Mouse (Mus musculus): ENCODE data around the gene Znrf4. TPM values are rescaled to one million over a fixed set of nuclear protein-coding genes. Genes with fewer than 3 reads are reported as not detected.

The Znrf4 gene
- polyA plus RNA-seq, 1 experiment from 2014 or later = not detected

DNA sequence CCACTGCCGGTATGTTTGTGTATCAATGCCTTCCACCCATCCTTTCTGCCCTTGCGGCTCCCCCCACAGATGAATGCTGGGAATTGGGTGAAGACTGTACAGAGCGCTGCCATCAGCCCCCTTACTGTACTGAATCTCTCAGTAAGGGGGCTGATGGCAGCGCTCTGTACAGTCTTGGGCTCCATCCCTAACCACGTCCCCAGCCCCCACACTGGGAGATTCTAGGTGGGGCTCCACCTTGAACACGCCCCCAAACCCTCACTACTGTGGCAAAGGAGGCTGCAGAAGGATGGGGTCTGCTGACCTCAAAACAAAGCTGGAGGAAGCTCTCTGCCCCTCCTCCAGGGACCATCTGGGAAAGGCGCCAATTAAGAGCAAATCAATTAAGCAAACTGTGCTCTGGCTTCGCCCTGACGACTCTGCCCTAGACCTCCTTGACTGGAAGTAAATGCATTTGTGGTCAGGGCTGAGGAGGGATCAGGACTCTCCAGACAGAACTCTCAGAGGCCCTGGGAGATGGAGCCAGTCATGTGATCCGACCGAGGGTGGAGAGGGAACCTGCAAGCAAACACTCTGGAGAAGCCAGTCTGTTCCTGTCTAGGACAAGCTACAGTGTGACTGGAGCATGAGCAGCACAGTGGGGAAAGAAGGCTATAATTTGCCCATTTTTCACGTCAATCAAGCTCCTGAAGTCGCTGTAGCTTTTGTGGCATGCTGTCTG, 3.6 kb upstream of the Znrf4 start:
- H3K4me1 ChIP-seq (replicated peaks; ENCODE audit: insufficient read depth, low read length) = peaks cover 15% of the 10 kb centered on the region; the same call in 1 of the 2 replicates
- 11% methylated on average over 13 of the region's 13 CpGs for WGBS
- H3K9me3 ChIP-seq (replicated peaks; ENCODE audit: low read length) = no peaks in the 10 kb centered on the region
- no peak for TF ChIP-seq CTCF (IDR thresholded peaks at IDR 0.05; ENCODE audit: low read depth)
- H3K36me3 ChIP-seq (ENCODE audit: insufficient read depth, low read length) = no peaks in the 10 kb centered on the region
- ATAC-seq (replicated peaks; ENCODE audit: low FRiP score, low read depth) (peak; percentile 53), DNase-seq (ENCODE audit: low spot score) (peak; percentile 68)
- H3K27me3 ChIP-seq (ENCODE audit: insufficient read depth, low read length) = peaks cover 18% of the 10 kb centered on the region
- H3K4me3 ChIP-seq (replicated peaks; ENCODE audit: low read depth, low read length) = no peak overlapping the region
- no peak overlapping the region for H3K27ac ChIP-seq
- H3K4me2 ChIP-seq (ENCODE audit: low read length) = peak overlapping the region; percentile 15; the same call in 1 of the 2 replicates
- 0 out of 2 replicates have a peak overlapping the region, but pooled peaks have one; percentile 23 for H3K9ac ChIP-seq (ENCODE audit: low read depth, low read length)

DNA sequence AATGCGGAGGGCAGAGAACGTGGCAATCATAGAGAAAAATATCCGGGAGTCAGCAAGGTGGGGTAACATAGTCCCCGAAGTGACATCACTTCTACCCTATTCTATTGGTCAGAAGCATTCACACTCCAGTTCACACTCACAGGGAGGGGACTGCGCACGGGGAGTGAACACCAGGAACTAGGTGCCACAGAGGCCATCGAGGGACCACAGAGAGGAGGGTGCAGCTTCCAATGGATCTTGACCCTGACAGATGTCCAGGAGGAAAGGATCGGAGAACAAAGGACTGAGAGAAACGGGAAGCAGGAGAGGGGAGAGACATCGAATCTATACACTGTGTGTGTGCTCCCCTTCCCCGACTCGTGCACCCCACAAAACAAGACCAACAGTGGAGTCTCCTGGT, 2.7 kb upstream of the Znrf4 start:
- peaks cover 28% of the 10 kb centered on the region for H3K27me3 ChIP-seq (ENCODE audit: insufficient read depth, low read length)

DNA sequence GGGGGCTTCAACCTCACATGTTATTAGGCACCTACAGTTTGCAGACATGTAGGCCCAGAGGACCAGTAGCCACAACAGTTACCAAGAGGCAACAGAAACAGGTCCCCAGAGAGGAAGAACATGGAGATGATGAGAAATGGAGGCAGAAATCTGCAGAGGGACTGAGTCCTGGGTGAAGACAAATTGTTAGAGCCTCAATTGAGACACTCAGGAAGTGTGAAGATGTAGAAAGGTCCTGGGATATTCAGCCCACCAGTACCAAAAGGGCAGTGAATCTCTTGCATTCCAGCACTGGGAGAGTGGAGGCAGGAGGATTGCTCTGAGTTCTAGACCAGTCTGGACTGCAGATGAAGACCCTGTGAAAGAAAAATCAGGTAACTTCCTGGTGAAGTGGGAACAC, 2.1 kb upstream of the Znrf4 start:
- Histone ChIP-seq H3K36me3 (ENCODE audit: insufficient read depth, low read length) (no peaks in the 10 kb centered on the region), H3K4me3 (replicated peaks; ENCODE audit: low read depth, low read length) (no peak overlapping the region), H3K27ac (no peak overlapping the region), H3K4me1 (replicated peaks; ENCODE audit: insufficient read depth, low read length) (peaks cover 19% of the 10 kb centered on the region; the same call in 1 of the 2 replicates), H3K4me2 (ENCODE audit: low read length) (no peak overlapping the region), H3K9ac (ENCODE audit: low read depth, low read length) (no peak overlapping the region), H3K27me3 (ENCODE audit: insufficient read depth, low read length) (peaks cover 28% of the 10 kb centered on the region), H3K9me3 (replicated peaks; ENCODE audit: low read length) (no peaks in the 10 kb centered on the region)
- no peak for TF ChIP-seq CTCF (IDR thresholded peaks at IDR 0.05; ENCODE audit: low read depth)
- ATAC-seq (replicated peaks; ENCODE audit: low FRiP score, low read depth) (no peak), DNase-seq (ENCODE audit: low spot score) (no peak)

More for the DNA sequence above, 2.7 kb upstream of the Znrf4 start:
- ATAC-seq (replicated peaks; ENCODE audit: low FRiP score, low read depth) (no peak), DNase-seq (ENCODE audit: low spot score) (no peak)
- Histone ChIP-seq H3K27ac (no peak overlapping the region), H3K9me3 (replicated peaks; ENCODE audit: low read length) (no peaks in the 10 kb centered on the region), H3K36me3 (ENCODE audit: insufficient read depth, low read length) (no peaks in the 10 kb centered on the region), H3K4me2 (ENCODE audit: low read length) (no peak overlapping the region), H3K4me3 (replicated peaks; ENCODE audit: low read depth, low read length) (no peak overlapping the region), H3K9ac (ENCODE audit: low read depth, low read length) (no peak overlapping the region), H3K4me1 (replicated peaks; ENCODE audit: insufficient read depth, low read length) (peaks cover 19% of the 10 kb centered on the region; the same call in 1 of the 2 replicates)
- no peak for TF ChIP-seq CTCF (IDR thresholded peaks at IDR 0.05; ENCODE audit: low read depth)
- 28% methylated on average over 12 of the region's 12 CpGs for WGBS

DNA sequence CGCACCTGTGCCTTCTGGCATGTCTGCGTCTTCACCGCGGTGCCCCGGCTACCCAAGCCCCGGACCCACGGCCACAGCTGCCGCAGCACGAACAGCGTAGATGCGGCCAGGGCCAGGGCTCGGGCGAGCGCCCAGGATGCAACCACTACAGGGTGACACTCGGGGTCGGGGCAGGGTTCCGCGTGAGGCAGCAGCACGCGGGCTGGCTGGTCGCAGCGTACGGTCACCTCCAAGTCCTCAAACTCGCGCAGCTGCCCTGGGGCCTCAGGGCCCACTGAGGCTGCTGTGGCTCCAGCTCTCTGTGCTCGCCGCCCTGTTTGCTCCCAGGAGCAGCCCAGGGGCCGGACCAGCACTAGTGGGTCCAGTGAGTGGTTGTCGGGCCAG, 532 bp downstream of the Znrf4 start:
- Histone ChIP-seq H3K4me1 (replicated peaks; ENCODE audit: insufficient read depth, low read length) (peaks cover 25% of the 10 kb centered on the region; the same call in 1 of the 2 replicates), H3K36me3 (ENCODE audit: insufficient read depth, low read length) (no peaks in the 10 kb centered on the region), H3K4me2 (ENCODE audit: low read length) (peak overlapping the region; percentile 37), H3K4me3 (replicated peaks; ENCODE audit: low read depth, low read length) (peak overlapping the region; percentile 24; the same call in 1 of the 2 replicates), H3K27me3 (ENCODE audit: insufficient read depth, low read length) (peaks cover 28% of the 10 kb centered on the region), H3K27ac (no peak overlapping the region), H3K9me3 (replicated peaks; ENCODE audit: low read length) (no peaks in the 10 kb centered on the region), H3K9ac (ENCODE audit: low read depth, low read length) (no peak overlapping the region)
- DNase-seq (ENCODE audit: low spot score) (no peak), ATAC-seq (replicated peaks; ENCODE audit: low FRiP score, low read depth) (no peak)
- TF ChIP-seq CTCF (IDR thresholded peaks at IDR 0.05; ENCODE audit: low read depth) = no peak
- 25% methylated on average over 29 of the region's 29 CpGs for WGBS

DNA sequence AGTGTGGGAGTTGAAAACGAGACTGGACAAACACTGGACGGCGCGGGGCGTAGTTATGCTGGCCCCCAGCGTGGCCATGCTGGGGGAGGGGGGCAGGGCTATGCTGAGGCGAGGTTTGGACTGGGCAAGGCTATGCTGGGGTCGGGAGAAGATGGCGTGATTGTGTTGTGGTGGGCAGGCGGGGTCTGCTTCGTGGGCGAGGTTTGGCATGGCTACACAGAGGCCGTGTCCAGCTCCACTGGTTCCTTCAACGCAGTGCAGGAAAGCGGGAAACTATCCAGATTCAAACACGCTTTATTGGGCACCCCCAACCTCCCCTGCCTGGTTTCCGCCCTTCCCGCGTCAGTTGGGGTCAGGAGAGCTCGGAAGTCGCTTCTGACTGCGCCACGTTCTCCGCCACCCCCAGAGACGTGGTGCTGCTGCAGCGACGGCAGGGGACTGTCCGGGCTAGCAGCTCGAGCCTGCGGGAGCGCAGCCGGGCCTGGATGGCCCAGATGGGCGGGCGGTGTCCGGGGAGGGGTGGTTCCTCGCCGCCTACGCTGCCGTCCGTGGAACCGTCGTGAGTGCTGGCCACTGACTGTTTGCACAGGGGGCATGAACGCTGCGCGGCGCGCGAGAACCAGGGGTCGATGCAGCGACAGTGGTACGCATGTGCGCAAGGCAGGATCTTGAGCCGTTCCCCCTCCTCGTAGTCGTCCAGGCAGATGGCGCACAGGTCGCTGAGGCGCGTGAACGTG, 1.1 kb downstream of the Znrf4 start:
- Histone ChIP-seq H3K4me2 (ENCODE audit: low read length) (peak overlapping the region; percentile 37), H3K9me3 (replicated peaks; ENCODE audit: low read length) (no peaks in the 10 kb centered on the region), H3K4me3 (replicated peaks; ENCODE audit: low read depth, low read length) (peak overlapping the region; percentile 24; the same call in 1 of the 2 replicates), H3K36me3 (ENCODE audit: insufficient read depth, low read length) (no peaks in the 10 kb centered on the region), H3K27me3 (ENCODE audit: insufficient read depth, low read length) (peaks cover 28% of the 10 kb centered on the region), H3K27ac (no peak overlapping the region), H3K4me1 (replicated peaks; ENCODE audit: insufficient read depth, low read length) (peaks cover 28% of the 10 kb centered on the region; the same call in 1 of the 2 replicates), H3K9ac (ENCODE audit: low read depth, low read length) (no peak overlapping the region)
- WGBS = 4% methylated on average over 60 of the region's 60 CpGs
- no peak for ATAC-seq (replicated peaks; ENCODE audit: low FRiP score, low read depth)
- TF ChIP-seq CTCF (IDR thresholded peaks at IDR 0.05; ENCODE audit: low read depth) = no peak
- no peak for DNase-seq (ENCODE audit: low spot score)

DNA sequence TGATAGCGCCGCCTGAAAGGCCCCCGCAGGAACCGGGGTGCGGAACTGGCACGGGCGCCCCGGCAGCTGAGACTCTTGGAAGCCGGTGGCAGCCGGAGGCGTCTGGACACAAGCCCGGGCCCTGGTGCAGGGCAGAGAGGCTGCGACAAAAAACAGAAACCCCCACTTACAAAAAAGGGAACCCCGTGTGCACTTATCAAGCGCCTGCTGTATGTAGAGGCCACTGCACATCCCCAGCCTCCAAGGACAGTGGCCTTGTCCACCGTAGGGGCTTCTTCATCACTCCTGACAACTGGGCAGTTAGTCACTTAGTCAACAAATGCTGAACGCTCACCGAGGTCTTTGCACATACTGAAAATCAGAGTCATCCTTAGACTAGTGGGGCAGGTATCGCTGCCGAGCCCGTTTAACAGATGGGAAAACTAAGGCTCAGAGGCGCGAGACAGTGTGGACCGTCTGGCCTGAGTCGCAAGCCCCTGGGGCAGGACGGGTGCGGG, 1.7 kb downstream of the Znrf4 start:
- Histone ChIP-seq H3K27ac (no peak overlapping the region), H3K9me3 (replicated peaks; ENCODE audit: low read length) (no peaks in the 10 kb centered on the region), H3K4me1 (replicated peaks; ENCODE audit: insufficient read depth, low read length) (peaks cover 24% of the 10 kb centered on the region; the same call in 1 of the 2 replicates), H3K4me2 (ENCODE audit: low read length) (no peak overlapping the region), H3K36me3 (ENCODE audit: insufficient read depth, low read length) (no peaks in the 10 kb centered on the region), H3K27me3 (ENCODE audit: insufficient read depth, low read length) (peaks cover 28% of the 10 kb centered on the region), H3K4me3 (replicated peaks; ENCODE audit: low read depth, low read length) (no peak overlapping the region), H3K9ac (ENCODE audit: low read depth, low read length) (no peak overlapping the region)
- no peak for DNase-seq (ENCODE audit: low spot score)
- 28% methylated on average over 27 of the region's 27 CpGs for WGBS
- TF ChIP-seq CTCF (IDR thresholded peaks at IDR 0.05; ENCODE audit: low read depth) = no peak
- ATAC-seq (replicated peaks; ENCODE audit: low FRiP score, low read depth) = no peak

Data from kidney, postnatal 0 days (tissue).